ENCODE assay signal across 34 mouse cellular contexts in genomic region chr7:115448403-115449025, GRCm38 (mm10).
DNase-seq lines count a peak whose midpoint lies in the region; ATAC-seq and TF ChIP-seq lines count a peak whose summit lies in the region.
"Had no signal": no experiment of that assay in that cellular context is flagged by ENCODE, and none has a peak within 500 bp of the region (broad histone marks: within the 10 kb centered on the region; RNA-seq: fewer than 3 reads in every experiment).

No protein-coding gene starts in this region.

- 0 out of 2 replicates have a peak overlapping the region, but pooled peaks have one; percentile 22 for H3K27ac ChIP-seq in embryonic facial prominence, embryonic 10.5 days (replicated peaks)
- H3K27ac ChIP-seq in intestine, postnatal 0 days (ENCODE audit: low read depth, low read length), result no peak overlapping the region
- no peak overlapping the region for H3K27ac ChIP-seq in stomach, embryonic 15.5 days
- H3K27ac ChIP-seq in hindbrain, embryonic 12.5 days, result no peak overlapping the region
- H3K27ac ChIP-seq: embryonic facial prominence, embryonic 13.5 days; forebrain, embryonic 10.5 days; forebrain, embryonic 15.5 days; gastrocnemius, adult 2 months; hindbrain, postnatal 0 days; limb, embryonic 10.5 days; limb, embryonic 15.5 days; liver, embryonic 13.5 days; midbrain, embryonic 13.5 days; neural tube, embryonic 15.5 days had no signal

- H3K36me3 ChIP-seq in embryonic facial prominence, embryonic 10.5 days (replicated peaks), result no peaks in the 10 kb centered on the region
- no peaks in the 10 kb centered on the region for H3K36me3 ChIP-seq in intestine, postnatal 0 days (ENCODE audit: control insufficient read depth, insufficient read depth)
- H3K36me3 ChIP-seq in stomach, embryonic 15.5 days, result no peaks in the 10 kb centered on the region
- H3K36me3 ChIP-seq in hindbrain, embryonic 12.5 days, result no peaks in the 10 kb centered on the region
- H3K36me3 ChIP-seq: embryonic facial prominence, embryonic 13.5 days; forebrain, embryonic 10.5 days; forebrain, embryonic 15.5 days; heart, embryonic 12.5 days; limb, embryonic 10.5 days; limb, embryonic 15.5 days; liver, embryonic 13.5 days; midbrain, embryonic 13.5 days; neural tube, embryonic 15.5 days had no signal

- TF ChIP-seq CTCF in intestine, postnatal 0 days (IDR thresholded peaks at IDR 0.05; ENCODE audit: low read depth), result no peak

- ATAC-seq in intestine, postnatal 0 days, result peak; percentile 84
- peak; percentile 75 for ATAC-seq in stomach, embryonic 15.5 days (ENCODE audit: insufficient read depth, low FRiP score, low read depth)
- ATAC-seq in hindbrain, embryonic 12.5 days (ENCODE audit: low FRiP score), result no peak
- ATAC-seq: activated CD4-positive, CD25-positive, alpha-beta regulatory T cell, adult 4 months; CD4-positive, CD25-positive, alpha-beta regulatory T cell, adult 4 months; forebrain, embryonic 15.5 days; hindbrain, postnatal 0 days; lung, postnatal 0 days; midbrain, embryonic 13.5 days had no signal

- peaks cover 34% of the 10 kb centered on the region for H3K27me3 ChIP-seq in embryonic facial prominence, embryonic 10.5 days (replicated peaks; ENCODE audit: low read depth, poor library complexity, severe bottlenecking)
- no peaks in the 10 kb centered on the region for H3K27me3 ChIP-seq in intestine, postnatal 0 days (replicated peaks; ENCODE audit: control insufficient read depth, insufficient read depth, low read length)
- no peaks in the 10 kb centered on the region for H3K27me3 ChIP-seq in stomach, embryonic 15.5 days (replicated peaks)
- peaks cover 3% of the 10 kb centered on the region; the same call in 1 of the 2 replicates for H3K27me3 ChIP-seq in hindbrain, embryonic 12.5 days
- H3K27me3 ChIP-seq: forebrain, embryonic 15.5 days; heart, embryonic 12.5 days; limb, embryonic 15.5 days; liver, embryonic 13.5 days had no signal

- no peak overlapping the region for H3K4me3 ChIP-seq in embryonic facial prominence, embryonic 10.5 days
- H3K4me3 ChIP-seq in intestine, postnatal 0 days (ENCODE audit: low read depth, low read length), result no peak overlapping the region
- H3K4me3 ChIP-seq in stomach, embryonic 15.5 days (replicated peaks), result no peak overlapping the region
- no peak overlapping the region for H3K4me3 ChIP-seq in hindbrain, embryonic 12.5 days
- H3K4me3 ChIP-seq: embryonic facial prominence, embryonic 13.5 days; forebrain, embryonic 10.5 days; forebrain, embryonic 15.5 days; gastrocnemius, adult 2 months; heart, embryonic 12.5 days; limb, embryonic 10.5 days; limb, embryonic 15.5 days; liver, embryonic 13.5 days; megakaryocyte, embryonic 14.5 days; midbrain, embryonic 13.5 days; neural tube, embryonic 15.5 days had no signal

- no peak overlapping the region for H3K9ac ChIP-seq in intestine, postnatal 0 days (ENCODE audit: low read depth, low read length)
- H3K9ac ChIP-seq in stomach, embryonic 15.5 days, result no peak overlapping the region
- no peak overlapping the region for H3K9ac ChIP-seq in hindbrain, embryonic 12.5 days
- H3K9ac ChIP-seq: embryonic facial prominence, embryonic 13.5 days; forebrain, embryonic 15.5 days; heart, embryonic 12.5 days; limb, embryonic 15.5 days; liver, embryonic 13.5 days; midbrain, embryonic 13.5 days; neural tube, embryonic 15.5 days had no signal

- WGBS in embryonic facial prominence, embryonic 10.5 days, result 84% methylated on average over 8 of the region's 8 CpGs
- 39% methylated on average over 8 of the region's 8 CpGs for WGBS in intestine, postnatal 0 days
- WGBS in stomach, embryonic 15.5 days, result 50% methylated on average over 8 of the region's 8 CpGs
- WGBS in hindbrain, embryonic 12.5 days, result 65% methylated on average over 8 of the region's 8 CpGs

- H3K4me2 ChIP-seq in intestine, postnatal 0 days (replicated peaks; ENCODE audit: low read depth), result no peak overlapping the region
- no peak overlapping the region for H3K4me2 ChIP-seq in stomach, embryonic 15.5 days
- no peak overlapping the region for H3K4me2 ChIP-seq in hindbrain, embryonic 12.5 days (replicated peaks)
- H3K4me2 ChIP-seq: embryonic facial prominence, embryonic 13.5 days; forebrain, embryonic 15.5 days; heart, embryonic 12.5 days; limb, embryonic 15.5 days; liver, embryonic 13.5 days; midbrain, embryonic 13.5 days; neural tube, embryonic 15.5 days had no signal

- H3K4me1 ChIP-seq in embryonic facial prominence, embryonic 10.5 days, result peaks cover 36% of the 10 kb centered on the region
- H3K4me1 ChIP-seq in intestine, postnatal 0 days (replicated peaks; ENCODE audit: control insufficient read depth, insufficient read depth, low read length), result 0 out of 2 replicates have a peak, but pooled peaks cover 5% of the 10 kb centered on the region
- H3K4me1 ChIP-seq in stomach, embryonic 15.5 days, result peaks cover 8% of the 10 kb centered on the region
- peaks cover 13% of the 10 kb centered on the region for H3K4me1 ChIP-seq in hindbrain, embryonic 12.5 days
- H3K4me1 ChIP-seq: megakaryocyte, embryonic 14.5 days had no signal

- H3K9me3 ChIP-seq in embryonic facial prominence, embryonic 10.5 days, result no peaks in the 10 kb centered on the region
- H3K9me3 ChIP-seq in intestine, postnatal 0 days (ENCODE audit: control insufficient read depth), result no peaks in the 10 kb centered on the region
- H3K9me3 ChIP-seq in stomach, embryonic 15.5 days, result no peaks in the 10 kb centered on the region
- H3K9me3 ChIP-seq in hindbrain, embryonic 12.5 days (replicated peaks), result no peaks in the 10 kb centered on the region
- H3K9me3 ChIP-seq: embryonic facial prominence, embryonic 13.5 days; forebrain, embryonic 10.5 days; forebrain, embryonic 15.5 days; heart, embryonic 12.5 days; limb, embryonic 10.5 days; limb, embryonic 15.5 days; liver, embryonic 13.5 days; megakaryocyte, embryonic 14.5 days; midbrain, embryonic 13.5 days; neural tube, embryonic 15.5 days had no signal

- peak; percentile 9 for DNase-seq in kidney, postnatal 10 days
- DNase-seq in kidney, postnatal 14 days, result no peak
- DNase-seq in embryonic facial prominence, embryonic 10.5 days (ENCODE audit: low spot score), result no peak
- DNase-seq in heart, postnatal 4 days, result no peak
- DNase-seq in adrenal gland, adult 8-10 months, result no peak
- DNase-seq: adrenal gland, adult 2 months; cerebellum, adult 8-10 months; cerebellum, postnatal 25 days; embryo, embryonic 11 days; gastrocnemius, adult 2 months; gastrocnemius, postnatal 36 days; heart, adult 18-20 months; layer of hippocampus, postnatal 36 days; liver, embryonic 13.5 days; lung, adult 18-20 months; lung, postnatal 4 days; right cerebral cortex, adult 18-20 months; spleen, adult 18-20 months had no signal
